Mouse (Mus musculus): ENCODE results near the gene Syn3.

DNA sequence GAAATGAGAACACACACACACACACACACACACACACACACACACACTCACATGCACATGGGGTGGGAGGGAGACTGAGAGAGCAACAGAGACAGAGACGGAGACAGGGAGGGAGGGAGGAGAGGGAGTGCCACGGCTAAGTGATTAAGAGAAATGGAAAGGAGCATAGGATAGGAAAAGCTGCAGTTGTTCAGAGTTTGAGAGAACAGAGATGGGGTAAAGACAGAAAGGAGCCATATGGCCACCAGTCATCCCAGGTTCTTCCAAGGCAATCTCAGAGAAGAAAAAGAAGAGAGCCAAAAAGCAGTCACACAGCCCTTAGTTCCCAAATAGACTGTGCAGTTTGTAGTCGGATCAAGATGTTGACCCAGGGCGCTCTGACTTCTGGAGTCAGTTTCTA lies 240.7 kb downstream of the Syn3 start:
- no peak for TF ChIP-seq CTCF (IDR thresholded peaks at IDR 0.05; ENCODE audit: low read depth)
- no peak for TF ChIP-seq EP300 (IDR thresholded peaks at IDR 0.05; ENCODE audit: low read depth)
